Mouse (Mus musculus): ENCODE measurements around the gene Adgrg1. TPM values are rescaled to one million over a fixed set of nuclear protein-coding genes. Genes with fewer than 3 reads are reported as not detected.
"Not testable (repeated sequence)": the region's sequence is repeated elsewhere in the genome, so short reads cannot be mapped to it uniquely, and the experiment has no call there.

The Adgrg1 gene
- polyA plus RNA-seq, 1 experiment from 2014 or later = 4.4 TPM

- ATAC-seq (ENCODE audit: extremely low read depth, insufficient number of reproducible peaks, low FRiP score, low TSS enrichment) = no peak
- H3K9ac ChIP-seq = no peak overlapping the region
Measured at GRCm38 (mm10) chr8:95016684-95017083, 42.1 kb downstream of the Adgrg1 start.

GRCm38 (mm10) chr8:95017451-95017850 lies 42.9 kb downstream of the Adgrg1 start, which contains the start of gene Adgrg3:
Gene Adgrg3 (plus strand): TSS chr8:95017692.
- Histone ChIP-seq H3K9me3 (no peaks in the 10 kb centered on the region), H3K4me2 (no peak within 1 kb of the TSS), H3K4me3 (no peak within 1 kb of the TSS), H3K27me3 (replicated peaks) (no peaks in the 10 kb centered on the region), H3K27ac (replicated peaks) (no peak within 1 kb of the TSS), H3K4me1 (no peaks in the 10 kb centered on the region), H3K36me3 (no peaks in the 10 kb centered on the region), H3K9ac (no peak within 1 kb of the TSS)
- no peak for ATAC-seq (ENCODE audit: extremely low read depth, insufficient number of reproducible peaks, low FRiP score, low TSS enrichment)
- 64% methylated on average over 11 of the region's 11 CpGs for WGBS

More at GRCm38 (mm10) chr8:95016684-95017083, 42.1 kb downstream of the Adgrg1 start:
- Histone ChIP-seq H3K9me3 (no peaks in the 10 kb centered on the region), H3K4me2 (no peak overlapping the region), H3K27me3 (replicated peaks) (no peaks in the 10 kb centered on the region), H3K36me3 (no peaks in the 10 kb centered on the region), H3K27ac (replicated peaks) (no peak overlapping the region), H3K4me1 (no peaks in the 10 kb centered on the region), H3K4me3 (no peak overlapping the region)
- WGBS = 41% methylated on average over 4 of the region's 4 CpGs

GRCm38 (mm10) chr8:95017969-95018635 lies 43.6 kb downstream of the Adgrg1 start:
- H3K36me3 ChIP-seq = no peaks in the 10 kb centered on the region
- no peak overlapping the region for H3K9ac ChIP-seq
- no peaks in the 10 kb centered on the region for H3K4me1 ChIP-seq
- no peak overlapping the region for H3K4me2 ChIP-seq
- no peak overlapping the region for H3K4me3 ChIP-seq
- ATAC-seq (ENCODE audit: extremely low read depth, insufficient number of reproducible peaks, low FRiP score, low TSS enrichment) = no peak
- H3K9me3 ChIP-seq = no peaks in the 10 kb centered on the region
- no peak overlapping the region for H3K27ac ChIP-seq (replicated peaks)
- 47% methylated on average over 9 of the region's 9 CpGs for WGBS
- H3K27me3 ChIP-seq (replicated peaks) = no peaks in the 10 kb centered on the region

GRCm38 (mm10) chr8:95020293-95020777 lies 45.8 kb downstream of the Adgrg1 start:
- no peaks in the 10 kb centered on the region for H3K27me3 ChIP-seq (replicated peaks)
- peak overlapping the region; percentile 69; the same call in 1 of the 2 replicates for H3K9ac ChIP-seq
- H3K4me1 ChIP-seq = no peaks in the 10 kb centered on the region
- WGBS = 33% methylated on average over 12 of the region's 12 CpGs
- H3K4me3 ChIP-seq = peak overlapping the region; percentile 18; the same call in 1 of the 2 replicates
- peak overlapping the region; percentile 66 for H3K27ac ChIP-seq (replicated peaks)
- H3K36me3 ChIP-seq = no peaks in the 10 kb centered on the region
- ATAC-seq (ENCODE audit: extremely low read depth, insufficient number of reproducible peaks, low FRiP score, low TSS enrichment) = no peak
- no peaks in the 10 kb centered on the region for H3K9me3 ChIP-seq
- peak overlapping the region; percentile 49 for H3K4me2 ChIP-seq

GRCm38 (mm10) chr8:95020821-95021220 lies 46.3 kb downstream of the Adgrg1 start:
- H3K27me3 ChIP-seq (replicated peaks) = no peaks in the 10 kb centered on the region
- H3K4me3 ChIP-seq = no peak overlapping the region
- WGBS = 58% methylated on average over 10 of the region's 10 CpGs
- peaks cover 5% of the 10 kb centered on the region; the same call in 1 of the 2 replicates for H3K9me3 ChIP-seq
- H3K27ac ChIP-seq (replicated peaks) = peak overlapping the region; percentile 66
- ATAC-seq (ENCODE audit: extremely low read depth, insufficient number of reproducible peaks, low FRiP score, low TSS enrichment) = no peak
- no peaks in the 10 kb centered on the region for H3K4me1 ChIP-seq
- no peaks in the 10 kb centered on the region for H3K36me3 ChIP-seq
- H3K9ac ChIP-seq = peak overlapping the region; percentile 69; the same call in 1 of the 2 replicates
- H3K4me2 ChIP-seq = peak overlapping the region; percentile 49

- H3K27me3 ChIP-seq (replicated peaks) = no peaks in the 10 kb centered on the region
- no peak overlapping the region for H3K27ac ChIP-seq (replicated peaks)
- WGBS = 24% methylated on average over 8 of the region's 8 CpGs
- H3K4me3 ChIP-seq = no peak overlapping the region
- no peaks in the 10 kb centered on the region for H3K36me3 ChIP-seq
- H3K9ac ChIP-seq = no peak overlapping the region
- no peak for ATAC-seq (ENCODE audit: extremely low read depth, insufficient number of reproducible peaks, low FRiP score, low TSS enrichment)
- H3K4me2 ChIP-seq = no peak overlapping the region
- H3K4me1 ChIP-seq = no peaks in the 10 kb centered on the region
- H3K9me3 ChIP-seq = peaks cover 6% of the 10 kb centered on the region; the same call in 1 of the 2 replicates
Measured at GRCm38 (mm10) chr8:95023201-95023600, 48.6 kb downstream of the Adgrg1 start.

GRCm38 (mm10) chr8:95024387-95024786 lies 49.8 kb downstream of the Adgrg1 start:
- Histone ChIP-seq H3K27me3 (replicated peaks) (no peaks in the 10 kb centered on the region), H3K4me3 (no peak overlapping the region)

GRCm38 (mm10) chr8:95025421-95025820 lies 50.9 kb downstream of the Adgrg1 start:
- WGBS = 65% methylated on average over 2 of the region's 2 CpGs
- no peak overlapping the region for H3K27ac ChIP-seq (replicated peaks)

More at GRCm38 (mm10) chr8:95024387-95024786, 49.8 kb downstream of the Adgrg1 start:
- H3K27ac ChIP-seq (replicated peaks) = no peak overlapping the region
- no peak for ATAC-seq (ENCODE audit: extremely low read depth, insufficient number of reproducible peaks, low FRiP score, low TSS enrichment)
- H3K9ac ChIP-seq = no peak overlapping the region
- WGBS = 72% methylated on average over 4 of the region's 4 CpGs
- peaks cover 6% of the 10 kb centered on the region; the same call in 1 of the 2 replicates for H3K9me3 ChIP-seq
- H3K4me2 ChIP-seq = no peak overlapping the region
- no peaks in the 10 kb centered on the region for H3K36me3 ChIP-seq
- H3K4me1 ChIP-seq = no peaks in the 10 kb centered on the region

GRCm38 (mm10) chr8:95028391-95028790 lies 53.8 kb downstream of the Adgrg1 start:
- not testable (repeated sequence) for H3K4me3 ChIP-seq; H3K27me3 ChIP-seq (replicated peaks); H3K4me1 ChIP-seq; ATAC-seq (ENCODE audit: extremely low read depth, insufficient number of reproducible peaks, low FRiP score, low TSS enrichment); H3K9me3 ChIP-seq; H3K9ac ChIP-seq; H3K27ac ChIP-seq (replicated peaks); H3K4me2 ChIP-seq; H3K36me3 ChIP-seq
- 49% methylated on average over 7 of the region's 7 CpGs for WGBS

More at GRCm38 (mm10) chr8:95025421-95025820, 50.9 kb downstream of the Adgrg1 start:
- H3K4me3 ChIP-seq = no peak overlapping the region
- no peak overlapping the region for H3K9ac ChIP-seq
- H3K27me3 ChIP-seq (replicated peaks) = no peaks in the 10 kb centered on the region
- H3K9me3 ChIP-seq = peaks cover 6% of the 10 kb centered on the region; the same call in 1 of the 2 replicates
- ATAC-seq (ENCODE audit: extremely low read depth, insufficient number of reproducible peaks, low FRiP score, low TSS enrichment) = no peak
- no peaks in the 10 kb centered on the region for H3K4me1 ChIP-seq
- H3K36me3 ChIP-seq = no peaks in the 10 kb centered on the region
- H3K4me2 ChIP-seq = no peak overlapping the region

- no peak overlapping the region for H3K27ac ChIP-seq (replicated peaks)
- peak; percentile 38; the same call in 1 of the 2 replicates for ATAC-seq (ENCODE audit: extremely low read depth, insufficient number of reproducible peaks, low FRiP score, low TSS enrichment)
- WGBS = 54% methylated on average over 7 of the region's 7 CpGs
Measured at GRCm38 (mm10) chr8:95037106-95037925, 62.8 kb downstream of the Adgrg1 start.

More at GRCm38 (mm10) chr8:95037106-95037925, 62.8 kb downstream of the Adgrg1 start:
- H3K4me1 ChIP-seq = no peaks in the 10 kb centered on the region
- H3K27me3 ChIP-seq (replicated peaks) = no peaks in the 10 kb centered on the region; the same call in 1 of the 2 replicates
- no peak overlapping the region for H3K4me3 ChIP-seq
- no peaks in the 10 kb centered on the region for H3K36me3 ChIP-seq
- H3K4me2 ChIP-seq = no peak overlapping the region
- H3K9me3 ChIP-seq = no peaks in the 10 kb centered on the region
- H3K9ac ChIP-seq = no peak overlapping the region

Data from heart, embryonic 13.5 days (tissue).